ENCODE assay signal across 8 mouse cellular contexts in the genomic region with DNA sequence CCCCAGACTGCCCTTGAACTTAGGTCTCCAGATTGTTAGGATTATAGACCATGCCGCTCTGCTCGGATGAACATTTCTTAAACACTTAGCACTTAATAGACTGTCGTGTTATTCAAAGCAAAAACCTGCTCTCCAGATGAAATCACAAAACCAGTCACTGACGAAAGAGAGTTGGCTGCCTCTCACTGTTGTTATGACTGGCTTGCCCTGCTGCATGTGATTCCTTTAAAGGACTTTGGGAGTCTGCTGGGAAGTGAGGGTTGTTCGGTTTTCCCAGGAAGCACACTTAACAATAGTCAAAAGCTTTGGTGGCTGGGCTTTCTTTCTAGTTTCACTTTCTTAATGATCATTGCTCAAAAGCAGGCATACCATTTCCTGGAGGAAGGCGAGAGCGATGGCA.
DNase-seq lines count a peak whose midpoint lies in the region; ATAC-seq and TF ChIP-seq lines count a peak whose summit lies in the region.

No protein-coding gene starts in this region.

- H3K4me3 ChIP-seq in neural tube, embryonic 11.5 days (ENCODE audit: low read depth, low read length), result no peak overlapping the region
- peak overlapping the region; percentile 62 for H3K4me3 ChIP-seq in bone marrow macrophage, adult 2 months (ENCODE audit: insufficient read depth, low read length)
- H3K4me3 ChIP-seq in heart, embryonic 12.5 days, result no peak overlapping the region
- H3K4me3 ChIP-seq in neural tube, embryonic 15.5 days (replicated peaks), result no peak overlapping the region

- ATAC-seq in neural tube, embryonic 11.5 days (ENCODE audit: insufficient read depth, low FRiP score, low TSS enrichment), result no peak
- ATAC-seq in heart, embryonic 12.5 days (ENCODE audit: insufficient number of reproducible peaks, low FRiP score), result no peak
- no peak for ATAC-seq in neural tube, embryonic 15.5 days (ENCODE audit: low FRiP score)

- H3K27ac ChIP-seq in neural tube, embryonic 11.5 days (ENCODE audit: low read depth, low read length), result no peak overlapping the region
- H3K27ac ChIP-seq in bone marrow macrophage, adult 2 months (ENCODE audit: insufficient read depth, low read depth, low read length), result peak overlapping the region; percentile 22
- H3K27ac ChIP-seq in heart, embryonic 12.5 days (ENCODE audit: poor library complexity, severe bottlenecking), result peak overlapping the region; percentile 79
- H3K27ac ChIP-seq in neural tube, embryonic 15.5 days (replicated peaks), result peak overlapping the region; percentile 51

- TF ChIP-seq POLR2A in bone marrow macrophage, adult 2 months (IDR thresholded peaks at IDR 0.05; ENCODE audit: borderline replicate concordance, low read depth, low read length), result no peak

- no peak for TF ChIP-seq CTCF in bone marrow macrophage, adult 2 months (IDR thresholded peaks at IDR 0.05; ENCODE audit: low read depth, low read length)

- no peak overlapping the region for H3K9ac ChIP-seq in neural tube, embryonic 11.5 days (ENCODE audit: low read length)
- H3K9ac ChIP-seq in heart, embryonic 12.5 days, result peak overlapping the region; percentile 32; the same call in 1 of the 2 replicates
- no peak overlapping the region for H3K9ac ChIP-seq in neural tube, embryonic 15.5 days (replicated peaks)

- H3K4me2 ChIP-seq in neural tube, embryonic 11.5 days (ENCODE audit: low read depth), result no peak overlapping the region
- peak overlapping the region; percentile 49 for H3K4me2 ChIP-seq in heart, embryonic 12.5 days
- H3K4me2 ChIP-seq in neural tube, embryonic 15.5 days, result peak overlapping the region; percentile 13

- peak; percentile 20 for DNase-seq in neural tube, embryonic 11.5 days (ENCODE audit: low spot score)
- no peak for DNase-seq in neural tube, embryonic 10.5 days (ENCODE audit: extremely low spot score, low spot score)
- peak; percentile 23 to 48 for DNase-seq in kidney, postnatal 4 days
- DNase-seq in cerebellum, adult 18-20 months, result no peak
- no peak for DNase-seq in cerebellum, adult 11 months

- 51% methylated on average over 7 of the region's 7 CpGs for WGBS in neural tube, embryonic 11.5 days
- 39% methylated on average over 7 of the region's 7 CpGs for WGBS in heart, embryonic 12.5 days
- WGBS in neural tube, embryonic 15.5 days, result 44% methylated on average over 7 of the region's 7 CpGs

- H3K4me1 ChIP-seq in neural tube, embryonic 11.5 days (ENCODE audit: control insufficient read depth, insufficient read depth, low read length), result peaks cover 9% of the 10 kb centered on the region
- H3K4me1 ChIP-seq in bone marrow macrophage, adult 2 months (ENCODE audit: control insufficient read depth, insufficient read depth, low read length), result peaks cover 41% of the 10 kb centered on the region
- peaks cover 35% of the 10 kb centered on the region for H3K4me1 ChIP-seq in heart, embryonic 12.5 days (replicated peaks)
- peaks cover 30% of the 10 kb centered on the region for H3K4me1 ChIP-seq in neural tube, embryonic 15.5 days

- no peaks in the 10 kb centered on the region for H3K9me3 ChIP-seq in neural tube, embryonic 11.5 days (ENCODE audit: control insufficient read depth, low read length)
- no peaks in the 10 kb centered on the region for H3K9me3 ChIP-seq in heart, embryonic 12.5 days (replicated peaks)
- no peaks in the 10 kb centered on the region for H3K9me3 ChIP-seq in neural tube, embryonic 15.5 days (replicated peaks)

- H3K36me3 ChIP-seq in neural tube, embryonic 11.5 days (ENCODE audit: control insufficient read depth, insufficient read depth, low read length), result no peaks in the 10 kb centered on the region
- H3K36me3 ChIP-seq in heart, embryonic 12.5 days, result no peaks in the 10 kb centered on the region
- H3K36me3 ChIP-seq in neural tube, embryonic 15.5 days, result no peaks in the 10 kb centered on the region

- H3K27me3 ChIP-seq in neural tube, embryonic 11.5 days (ENCODE audit: control insufficient read depth, insufficient read depth, low read length), result no peaks in the 10 kb centered on the region
- H3K27me3 ChIP-seq in heart, embryonic 12.5 days (replicated peaks), result no peaks in the 10 kb centered on the region
- H3K27me3 ChIP-seq in neural tube, embryonic 15.5 days (replicated peaks), result no peaks in the 10 kb centered on the region

Comparison
In these comparisons a context has a peak if more than half of its experiments do, and no peak if none do; other contexts are left out.
1. DNase-seq: peak in neural tube, embryonic 11.5 days (single experiment) and kidney, postnatal 4 days (2 of 2); none in neural tube, embryonic 10.5 days (single experiment), cerebellum, adult 18-20 months (0 of 2) and cerebellum, adult 11 months (single experiment).